Mouse (Mus musculus) gonadal fat pad, adult 2 months (tissue): Measurements from ENCODE around the gene Dhx38. TPM values are rescaled to one million over a fixed set of nuclear protein-coding genes. Genes with fewer than 3 reads are reported as not detected.
A peak's percentile ranks its signal among the peaks of the same experiment; 100 is the strongest.

Experiments used
- DNase-seq: peaks from one replicate; pipeline ENCODE4 v3.0.0-alpha.2; 2012; ENCODE audit warnings: low read depth
- polyA plus RNA-seq: library from polyadenylated mRNA; depleted of rRNA; stranded (reverse); fragments of >200 nt; gene quantifications from 2 replicates; pipeline ENCODE4 v1.2.3, GENCODE M21; 2012; rRNA removed

Gene Dhx38
- 14.0 and 16.7 TPM in 2 replicates for polyA plus RNA-seq

DNA sequence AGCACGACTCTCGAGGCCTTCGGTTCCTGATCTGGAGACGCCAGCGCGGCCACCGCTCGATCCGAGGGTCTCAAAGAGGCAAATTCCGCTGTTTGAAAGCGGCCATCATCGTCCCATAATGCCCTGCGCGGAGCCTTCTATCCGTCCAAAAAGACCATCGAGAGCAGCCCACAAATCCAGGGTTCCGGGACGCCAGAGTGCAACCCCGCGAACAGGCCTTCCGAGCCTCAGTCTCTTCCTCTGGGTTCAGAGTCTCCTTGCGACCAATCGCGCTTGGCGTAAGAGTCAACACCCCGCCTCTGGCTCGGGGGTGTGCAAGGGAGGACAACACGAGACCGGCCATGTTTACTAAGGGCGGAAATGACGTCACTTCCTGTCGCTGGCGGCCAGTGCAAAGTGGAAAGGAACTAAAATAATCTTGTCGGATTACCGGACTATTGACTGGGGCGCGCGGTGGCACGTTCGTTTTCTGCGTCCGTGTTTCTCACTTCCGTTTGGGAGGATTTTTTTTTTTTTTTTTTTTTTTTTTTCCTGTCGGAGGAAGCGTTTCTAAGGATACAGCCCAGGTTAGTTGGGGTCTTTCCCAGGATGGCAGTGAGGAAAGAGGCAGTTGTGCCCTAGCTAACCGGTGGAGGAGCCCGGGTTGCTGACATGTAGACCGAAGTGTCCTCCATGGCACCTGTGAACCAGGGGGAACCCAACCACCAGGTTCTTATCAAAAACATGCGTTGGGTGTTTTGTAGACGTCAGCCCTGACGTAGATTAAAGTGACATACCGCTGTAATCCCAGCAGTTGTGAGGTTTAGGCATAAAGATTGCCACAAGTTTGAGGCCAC, at the start of gene Dhx38, which contains the start of gene Txnl4b:
Gene Dhx38, minus strand, starts transcription at position 364 of the 836 bp plus-strand sequence.
Gene Txnl4b, plus strand, starts transcription at position 395 of the 836 bp plus-strand sequence.
- peak; percentile 97 for DNase-seq

DNA sequence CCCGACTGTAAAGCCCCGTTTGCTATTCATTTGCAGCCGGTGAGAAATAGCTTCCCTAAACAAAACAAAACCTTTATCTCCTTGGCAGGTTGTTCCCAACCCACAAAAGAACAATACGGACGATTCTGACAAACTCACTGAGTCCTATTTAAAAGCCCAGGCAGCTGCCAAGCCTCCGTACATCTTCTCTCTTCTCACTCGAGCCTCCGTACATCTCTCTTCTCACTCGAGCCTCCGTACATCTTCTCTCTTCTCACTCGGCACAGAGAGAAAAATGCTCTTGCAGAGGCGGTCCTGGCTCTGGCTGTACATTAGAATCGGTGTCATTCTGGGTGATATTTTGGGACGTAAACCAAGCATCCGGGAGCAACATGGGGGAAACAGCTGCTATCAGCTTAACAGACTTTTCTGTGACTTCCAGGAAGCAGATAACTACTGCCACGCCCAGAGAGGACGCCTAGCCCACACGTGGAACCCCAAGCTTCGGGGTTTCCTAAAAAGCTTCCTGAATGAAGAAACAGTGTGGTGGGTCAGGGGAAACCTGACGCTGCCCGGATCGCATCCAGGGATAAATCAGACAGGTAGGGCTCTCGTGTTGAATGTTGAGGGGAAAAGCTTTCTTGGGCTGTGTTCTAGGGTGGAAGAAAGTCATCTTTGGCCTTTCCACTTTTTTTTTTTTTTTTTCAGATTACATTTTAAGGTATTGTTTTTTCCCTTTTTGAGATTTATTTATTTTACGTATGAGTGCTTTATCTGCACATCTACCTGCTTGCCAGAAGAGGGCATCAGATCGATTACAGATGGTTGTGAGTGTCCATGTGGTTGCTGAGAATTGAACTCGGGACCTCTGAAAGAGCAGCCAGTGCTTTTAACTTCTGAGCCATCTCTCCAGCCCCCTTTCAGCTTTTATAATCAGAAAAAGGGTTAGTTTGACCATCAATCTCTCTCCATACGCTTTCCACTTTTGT, 48.9 kb upstream of the Dhx38 start, which contains the start of gene Pkd1l3:
Gene Pkd1l3, plus strand, starts transcription at position 275 of the 968 bp plus-strand sequence.
- DNase-seq: no peak

DNA sequence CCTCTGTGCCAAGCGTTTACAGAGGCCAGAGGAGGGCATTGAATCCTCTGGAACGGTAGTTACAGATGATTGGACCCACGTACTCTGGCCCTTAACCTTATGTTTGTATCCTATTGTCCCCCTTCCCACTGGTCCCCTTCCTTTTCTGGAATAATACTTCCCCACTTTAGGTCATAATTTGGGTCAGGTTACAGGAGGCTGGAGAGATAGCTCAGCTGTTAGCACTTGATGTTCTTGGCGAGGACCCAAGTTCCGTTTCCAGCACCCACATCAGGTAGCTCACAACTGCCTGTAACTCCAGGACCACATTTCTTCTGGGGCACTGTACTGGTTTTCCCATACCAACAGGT, 43.5 kb upstream of the Dhx38 start:
- DNase-seq: no peak

- DNase-seq: peak; percentile 51
These were observed 42.9 kb upstream of the Dhx38 start, which contains the start of gene Dhodh for GRCm38 (mm10) chr8:109608271-109609152. TSS of gene Dhodh (minus strand) at chr8:109608673.

- DNase-seq: no peak
These were observed 42.0 kb upstream of the Dhx38 start for GRCm38 (mm10) chr8:109607650-109608049.

- DNase-seq: no peak
These were observed 41.1 kb upstream of the Dhx38 start for GRCm38 (mm10) chr8:109606725-109607124.

- no peak for DNase-seq
These were observed 30.2 kb upstream of the Dhx38 start for GRCm38 (mm10) chr8:109595854-109596253.

- DNase-seq: no peak
These were observed 27.6 kb upstream of the Dhx38 start for GRCm38 (mm10) chr8:109593117-109593788.

GRCm38 (mm10) chr8:109592164-109592563, 26.5 kb upstream of the Dhx38 start:
- DNase-seq: no peak

DNA sequence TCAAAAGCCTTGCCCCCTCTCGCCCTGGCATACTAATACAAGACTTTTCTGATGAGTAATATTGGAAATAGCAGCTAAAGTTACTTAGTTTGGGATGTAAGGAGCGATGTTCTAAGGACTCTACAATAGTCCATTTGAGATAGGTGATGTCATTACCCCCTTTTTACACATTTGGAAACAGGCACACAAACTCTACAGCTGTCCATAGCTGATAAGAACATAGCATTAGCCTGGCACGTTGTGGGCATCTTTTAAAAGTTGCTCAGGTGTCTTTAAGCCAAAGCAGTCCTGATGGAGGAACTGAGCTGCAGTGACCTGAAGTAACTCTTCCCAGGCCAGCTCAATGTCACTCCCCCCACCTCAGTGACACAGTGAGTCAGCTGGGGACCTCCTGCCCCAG, 25.7 kb upstream of the Dhx38 start:
- DNase-seq: no peak

GRCm38 (mm10) chr8:109590901-109591300, 25.2 kb upstream of the Dhx38 start:
- DNase-seq: no peak

- no peak for DNase-seq
These were observed 21.4 kb upstream of the Dhx38 start for GRCm38 (mm10) chr8:109586972-109587504.

DNA sequence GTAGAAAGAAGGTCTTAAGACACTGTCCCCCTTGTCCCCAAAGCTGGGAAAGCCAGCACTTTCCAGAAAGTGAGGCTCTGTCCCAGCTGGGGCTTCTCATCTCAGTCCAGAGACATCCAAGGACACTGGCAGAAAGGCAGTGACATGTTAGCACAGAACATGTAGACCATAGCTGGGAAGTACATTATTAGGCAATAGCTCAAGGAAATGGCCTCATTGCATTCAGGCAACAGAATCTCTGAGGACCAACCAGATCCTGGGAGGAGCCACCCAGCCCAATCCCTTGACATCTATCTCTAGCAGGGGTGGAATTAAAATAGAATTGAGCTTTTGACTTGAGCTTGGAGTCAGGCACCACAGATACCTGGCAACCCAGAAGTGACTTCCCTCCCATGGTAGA, 20.0 kb upstream of the Dhx38 start:
- no peak for DNase-seq

- no peak for DNase-seq
These were observed 19.2 kb upstream of the Dhx38 start for GRCm38 (mm10) chr8:109584830-109585229.

DNA sequence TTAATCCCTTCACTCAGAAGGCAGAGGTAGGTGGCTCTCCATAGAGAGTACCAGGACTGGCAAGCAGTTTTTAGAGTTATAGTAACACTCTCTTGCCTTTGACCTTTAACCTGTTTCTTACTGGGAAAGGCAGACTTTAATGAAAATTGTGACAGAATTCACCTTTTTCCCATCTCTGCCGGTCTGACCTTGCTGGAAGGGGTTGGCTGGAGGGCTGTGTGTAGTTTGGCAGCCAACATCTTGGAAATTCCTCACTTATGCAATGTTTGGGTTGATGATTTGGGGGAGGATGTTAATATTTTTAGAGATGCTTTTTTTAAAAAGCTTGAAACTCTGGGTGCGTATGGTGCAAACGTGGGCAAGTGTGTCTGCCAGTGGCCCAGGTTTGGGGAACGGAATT, 18.6 kb upstream of the Dhx38 start:
- no peak for DNase-seq

- DNase-seq: no peak
These were observed 13.2 kb upstream of the Dhx38 start, which contains the start of gene Hp for GRCm38 (mm10) chr8:109578900-109579301. TSS of gene Hp (minus strand) at chr8:109579172.

- no peak for DNase-seq
These were observed 10.7 kb upstream of the Dhx38 start for GRCm38 (mm10) chr8:109576311-109576710.

DNA sequence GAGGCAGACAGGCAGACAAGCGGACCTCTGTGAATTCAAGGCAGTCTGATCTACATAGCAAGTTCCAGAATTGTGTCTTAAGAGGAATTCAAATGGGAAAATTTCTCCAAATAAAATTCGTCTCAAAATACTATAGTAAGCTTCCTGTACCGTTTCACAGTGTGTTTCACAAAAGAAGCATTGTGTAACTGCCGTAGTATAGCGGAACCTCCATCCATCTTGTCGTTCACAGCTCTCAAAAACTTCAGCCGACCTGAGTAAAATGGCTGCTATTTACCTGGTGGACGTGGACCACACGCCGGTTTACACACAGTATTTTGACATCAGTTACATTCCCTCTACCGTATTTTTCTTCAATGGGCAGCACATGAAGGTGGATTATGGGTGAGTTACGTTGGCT, 5.5 kb upstream of the Dhx38 start:
- no peak for DNase-seq

GRCm38 (mm10) chr8:109564766-109565165, 895 bp downstream of the Dhx38 start:
- no peak for DNase-seq

- no peak for DNase-seq
These were observed 1.8 kb downstream of the Dhx38 start for GRCm38 (mm10) chr8:109563881-109564280.
